Mouse (Mus musculus): ENCODE measurements around the gene Zfp46. TPM values are rescaled to one million over a fixed set of nuclear protein-coding genes. Genes with fewer than 3 reads are reported as not detected.

The Zfp46 gene
- polyA plus RNA-seq, 1 experiment, result 6.0 TPM

GRCm38 (mm10) chr4:136337129-136337528, 52.6 kb downstream of the Zfp46 start:
- Histone ChIP-seq H3K27ac (ENCODE audit: insufficient read depth, low read length) (no peak overlapping the region), H3K36me3 (ENCODE audit: control insufficient read depth, insufficient read depth, low read length, poor library complexity, severe bottlenecking) (peaks cover 44% of the 10 kb centered on the region), H3K4me3 (ENCODE audit: low read depth, low read length) (no peak overlapping the region), H3K9ac (ENCODE audit: low read depth, poor library complexity, severe bottlenecking) (no peak overlapping the region), H3K9me3 (replicated peaks; ENCODE audit: control insufficient read depth, insufficient read depth, low read length, poor library complexity, severe bottlenecking) (no peaks in the 10 kb centered on the region), H3K4me1 (ENCODE audit: control insufficient read depth, insufficient read depth, low read length) (no peaks in the 10 kb centered on the region), H3K27me3 (ENCODE audit: control insufficient read depth, insufficient read depth, low read length, poor library complexity, severe bottlenecking) (no peaks in the 10 kb centered on the region)
- TF ChIP-seq POLR2A (IDR thresholded peaks at IDR 0.05; ENCODE audit: insufficient read depth, low read length) (no peak), EP300 (IDR thresholded peaks at IDR 0.05; ENCODE audit: insufficient read depth, low read depth, low read length) (no peak), CTCF (IDR thresholded peaks at IDR 0.05; ENCODE audit: low read depth, low read length) (no peak)

Other genes with a start within 250 kb of the Zfp46 start
- 1,525 and 1,581 TPM in 2 replicates for gene Rpl11, start 231.3 kb upstream of the Zfp46 start, polyA plus RNA-seq (2011; ENCODE audit: insufficient read depth, insufficient read length, low read depth, missing spikeins)
- gene Id3, start 141.2 kb upstream of the Zfp46 start, polyA plus RNA-seq (2011; ENCODE audit: insufficient read depth, insufficient read length, low read depth, missing spikeins), result 9.6 and 11.0 TPM in 2 replicates
- gene E2f2, start 112.3 kb upstream of the Zfp46 start, polyA plus RNA-seq (2011; ENCODE audit: insufficient read depth, insufficient read length, low read depth, missing spikeins), result 3.1 and 6.3 TPM in 2 replicates
- gene Asap3, start 78.3 kb upstream of the Zfp46 start, polyA plus RNA-seq (2011; ENCODE audit: insufficient read depth, insufficient read length, low read depth, missing spikeins), result 7.2 and 9.3 TPM in 2 replicates
- 57.1 and 57.8 TPM in 2 replicates for gene Tcea3, start 37.0 kb upstream of the Zfp46 start, polyA plus RNA-seq (2011; ENCODE audit: insufficient read depth, insufficient read length, low read depth, missing spikeins)
- 128 and 131 TPM in 2 replicates for gene Hnrnpr, start 26.3 kb downstream of the Zfp46 start, polyA plus RNA-seq (2011; ENCODE audit: insufficient read depth, insufficient read length, low read depth, missing spikeins)
- gene Htr1d, start 138.8 kb downstream of the Zfp46 start, polyA plus RNA-seq (2011; ENCODE audit: insufficient read depth, insufficient read length, low read depth, missing spikeins), result 1.1 and 1.2 TPM in 2 replicates
- 0.40 and 0.46 TPM in 2 replicates for gene 6030445D17Rik, start 177.6 kb downstream of the Zfp46 start, polyA plus RNA-seq (2011; ENCODE audit: insufficient read depth, insufficient read length, low read depth, missing spikeins)
- gene Luzp1, start 185.1 kb downstream of the Zfp46 start, polyA plus RNA-seq (2011; ENCODE audit: insufficient read depth, insufficient read length, low read depth, missing spikeins), result 67.6 and 73.0 TPM in 2 replicates